Mouse (Mus musculus) left cerebral cortex, adult 2 months (tissue): ENCODE measurements around the gene Utrn. TPM values are rescaled to one million over a fixed set of nuclear protein-coding genes. Genes with fewer than 3 reads are reported as not detected.

Experiments
- DNase-seq, 2 experiments: peaks; one replicate each; pipeline ENCODE4 v3.0.0; 2021 to 2022; ENCODE audit warnings: low spot score in 2 of 2, mixed read lengths in 1 of 2; ENCODE audit errors: extremely low spot score in 1 of 2
- H3K27ac ChIP-seq: fragments of 200-600 bp; 2 replicates; pipeline ENCODE4 v1.8.1; 2022
- H3K4me3 ChIP-seq: fragments of 200-600 bp; 2 replicates; pipeline ENCODE4 v1.8.1; 2022
- CTCF ChIP-seq: fragments of 200-600 bp; IDR thresholded peaks from 2 replicates; pipeline ENCODE4 v1.8.1; 2022; ENCODE audit warnings: antibody characterized with exemption, mild to moderate bottlenecking, moderate library complexity
- intact Hi-C: fragments of 180-260 bp; cut with DNase I; formaldehyde crosslinking; loops from one replicate; pipeline ENCODE4 v1.15.1; 2025
- total RNA-seq, 2 experiments: library from RNA; stranded (reverse); gene quantifications; 2 replicates each; pipeline ENCODE4 v1.2.3; 2021

Gene Utrn
- total RNA-seq, 2 experiments from 2014 or later: 65.4 to 69.3 TPM

DNA sequence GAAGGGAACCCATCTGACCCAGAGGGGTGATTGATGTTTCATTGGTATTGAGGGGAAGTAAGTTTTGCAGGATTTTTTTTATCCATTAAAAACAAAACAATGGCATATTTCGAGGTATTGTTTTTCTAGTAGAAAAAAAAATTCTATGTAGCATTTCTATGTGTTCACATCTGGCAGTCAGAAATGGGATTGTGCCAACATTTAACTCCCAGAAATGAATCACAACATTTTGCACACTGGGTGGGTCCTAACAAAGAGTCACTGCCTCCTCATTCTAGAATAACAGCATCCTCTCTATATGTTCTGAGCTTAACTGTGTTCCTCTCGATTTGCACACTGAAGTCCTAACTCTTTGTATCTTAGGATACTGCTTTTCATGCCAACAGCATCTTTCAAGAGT, 416.5 kb downstream of the Utrn start:
- intact Hi-C loops: no loop called here

DNA sequence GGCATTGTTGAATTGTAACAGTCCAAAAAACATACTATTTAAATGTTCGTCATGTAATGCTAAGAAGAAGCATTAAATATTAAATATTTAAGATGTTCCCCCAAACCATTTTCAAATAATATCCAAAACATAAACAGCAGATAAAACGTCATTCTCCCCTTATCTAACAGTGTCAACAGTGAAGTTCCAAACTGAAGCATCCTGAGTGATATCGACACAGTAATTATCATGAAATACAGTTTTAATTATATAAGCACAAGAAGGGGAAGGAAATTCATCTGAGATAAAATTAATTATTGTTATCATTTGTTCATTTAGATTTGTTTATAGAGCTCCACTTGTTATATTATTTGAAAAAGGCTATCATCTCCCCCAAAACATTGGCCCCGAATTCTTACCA, 425.0 kb downstream of the Utrn start:
- no peak overlapping the region for H3K4me3 ChIP-seq
- DNase-seq: no peak
- H3K27ac ChIP-seq: no peak overlapping the region
- intact Hi-C loops: no loop called here
- TF ChIP-seq CTCF: no peak

More for the DNA sequence above, 416.5 kb downstream of the Utrn start:
- Histone ChIP-seq H3K27ac (no peak overlapping the region), H3K4me3 (no peak overlapping the region)
- DNase-seq: no peak
- TF ChIP-seq CTCF: no peak

DNA sequence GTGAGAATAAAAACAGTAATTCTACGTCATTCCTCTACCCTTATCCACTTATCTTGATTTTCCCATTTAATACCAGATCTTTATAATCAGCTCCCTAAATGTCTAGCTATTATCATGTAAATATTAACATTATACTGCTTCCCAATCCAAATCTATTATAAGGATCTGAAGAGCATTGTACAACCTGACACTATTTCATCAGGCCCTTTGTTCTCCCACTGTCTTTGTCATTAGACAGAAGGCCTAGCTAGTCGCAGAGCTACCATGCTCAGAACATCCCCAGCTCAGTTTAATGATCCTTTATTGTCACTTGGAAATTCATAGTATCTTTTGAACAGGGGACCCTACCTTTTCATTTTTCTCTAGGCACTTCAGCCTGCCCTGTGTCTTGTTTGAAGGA, 436.0 kb downstream of the Utrn start:
- TF ChIP-seq CTCF: no peak
- no peak overlapping the region for H3K4me3 ChIP-seq
- H3K27ac ChIP-seq: no peak overlapping the region
- intact Hi-C loops: no loop called here
- no peak for DNase-seq

DNA sequence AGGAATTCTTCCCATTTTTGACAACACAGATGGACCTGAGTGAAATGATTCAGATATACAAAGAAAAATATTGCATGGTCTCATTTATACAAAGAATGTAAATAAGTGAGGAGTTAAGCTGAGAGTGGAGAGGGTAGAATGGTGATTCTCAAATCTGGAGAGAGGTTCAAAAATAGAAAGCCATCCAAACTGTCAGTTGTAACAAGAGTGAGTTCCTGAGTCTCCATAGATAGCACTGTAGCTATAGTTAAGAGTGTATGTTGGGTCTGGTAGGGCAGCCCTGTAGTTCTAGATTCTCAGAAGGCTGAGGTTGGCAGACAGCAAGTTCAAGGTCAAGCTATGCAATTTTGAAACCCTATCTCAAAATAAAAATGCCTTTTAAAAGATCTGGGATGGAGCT, 438.8 kb downstream of the Utrn start:
- DNase-seq: no peak
- no peak overlapping the region for H3K27ac ChIP-seq
- intact Hi-C loops: no loop called here
- H3K4me3 ChIP-seq: no peak overlapping the region
- TF ChIP-seq CTCF: no peak

DNA sequence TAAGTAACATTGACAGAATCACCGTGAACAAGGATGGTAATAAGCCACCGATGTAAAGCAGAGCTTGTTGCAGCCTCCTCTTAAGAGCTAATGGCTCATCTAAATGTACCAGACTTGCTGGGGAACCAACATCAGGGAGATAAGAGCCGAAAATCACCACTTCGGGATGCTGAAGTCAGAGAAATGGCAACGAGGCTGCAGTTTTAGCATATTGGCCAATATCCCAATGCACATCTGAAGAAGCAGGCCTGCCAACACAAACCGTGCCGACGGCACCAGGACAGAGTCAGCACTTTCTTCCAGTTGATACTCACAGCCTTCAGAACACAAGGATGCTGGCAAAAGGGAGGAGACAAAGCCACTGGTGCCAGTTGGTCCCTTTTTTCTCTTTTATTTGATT, 442.3 kb downstream of the Utrn start:
- intact Hi-C loops: no loop called here
- no peak for DNase-seq
- no peak overlapping the region for H3K27ac ChIP-seq
- H3K4me3 ChIP-seq: no peak overlapping the region
- no peak for TF ChIP-seq CTCF

DNA sequence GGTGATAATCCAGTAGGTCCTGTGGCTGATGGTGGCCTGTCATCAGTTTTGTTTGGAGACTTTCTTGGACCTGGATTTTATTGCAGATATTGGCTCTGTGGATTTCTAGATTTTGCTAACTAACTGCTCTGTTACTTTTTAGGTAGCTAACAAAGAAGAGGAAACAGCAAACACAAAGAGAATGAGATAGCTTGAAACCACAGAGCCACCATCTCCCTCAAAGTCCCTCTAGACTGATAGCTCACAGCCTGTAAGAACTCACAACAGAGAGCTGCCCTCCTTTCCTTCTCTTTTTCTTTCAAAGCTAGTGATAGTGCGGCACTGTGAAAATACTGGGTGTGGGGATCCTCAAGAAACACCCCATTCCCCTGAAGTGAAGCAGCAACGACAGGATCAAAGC, 444.2 kb downstream of the Utrn start:
- intact Hi-C loops: no loop called here
- TF ChIP-seq CTCF: no peak
- no peak for DNase-seq
- H3K4me3 ChIP-seq: no peak overlapping the region
- no peak overlapping the region for H3K27ac ChIP-seq

DNA sequence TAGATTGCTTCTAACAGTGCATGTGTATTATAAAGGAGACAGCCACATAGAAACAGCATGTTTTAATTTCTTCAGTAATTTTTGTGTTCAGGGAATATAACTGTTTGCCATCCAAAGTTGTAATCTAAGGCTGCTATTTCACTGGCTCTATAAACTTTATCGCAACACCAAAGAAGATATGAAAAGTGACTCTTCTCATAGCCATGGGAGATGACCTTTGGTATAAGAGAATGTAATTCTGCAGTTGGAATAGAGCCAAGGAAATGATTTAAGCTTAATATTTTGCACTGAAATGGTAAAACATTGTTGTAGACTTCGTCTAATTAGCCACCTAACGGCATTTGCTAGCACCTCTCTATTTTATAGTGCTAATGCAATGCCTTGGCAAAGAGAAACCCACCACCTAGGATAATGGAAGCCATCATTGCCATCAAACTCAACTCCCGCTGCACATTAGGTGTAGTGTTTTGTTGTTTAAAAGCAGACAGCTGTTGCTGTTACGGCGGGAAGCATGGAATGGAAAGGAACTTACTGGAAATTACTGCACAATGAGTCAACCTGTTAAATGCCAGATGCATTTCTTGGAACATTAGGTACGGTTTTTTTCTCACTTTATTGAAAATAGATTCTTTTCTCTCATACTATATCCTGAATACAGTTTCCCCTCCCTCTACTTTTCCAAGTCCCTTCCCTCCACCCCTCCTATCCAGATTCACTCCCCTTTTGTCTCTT, 445.0 kb downstream of the Utrn start:
- no peak for DNase-seq
- no peak overlapping the region for H3K27ac ChIP-seq
- intact Hi-C loops: no loop called here
- no peak overlapping the region for H3K4me3 ChIP-seq
- no peak for TF ChIP-seq CTCF

DNA sequence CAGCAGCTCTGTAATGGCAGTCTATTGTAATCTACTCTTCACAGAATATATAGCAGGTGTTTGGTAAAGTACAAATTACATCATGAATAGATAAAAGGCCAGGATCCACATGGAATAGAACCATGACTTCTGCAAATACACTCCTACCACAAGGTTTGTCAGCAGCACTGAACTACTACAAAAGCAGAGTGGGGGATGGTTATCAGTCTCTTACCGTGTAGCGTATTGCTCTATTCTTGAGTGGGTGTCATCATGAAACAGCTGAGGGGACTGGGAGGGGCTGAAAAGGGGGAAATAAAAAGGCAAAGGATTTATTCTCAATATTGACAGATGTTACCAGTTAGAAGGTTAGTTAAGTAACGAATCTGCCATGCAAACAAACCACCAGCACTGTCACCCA, 454.2 kb downstream of the Utrn start:
- intact Hi-C loops: no loop called here

DNA sequence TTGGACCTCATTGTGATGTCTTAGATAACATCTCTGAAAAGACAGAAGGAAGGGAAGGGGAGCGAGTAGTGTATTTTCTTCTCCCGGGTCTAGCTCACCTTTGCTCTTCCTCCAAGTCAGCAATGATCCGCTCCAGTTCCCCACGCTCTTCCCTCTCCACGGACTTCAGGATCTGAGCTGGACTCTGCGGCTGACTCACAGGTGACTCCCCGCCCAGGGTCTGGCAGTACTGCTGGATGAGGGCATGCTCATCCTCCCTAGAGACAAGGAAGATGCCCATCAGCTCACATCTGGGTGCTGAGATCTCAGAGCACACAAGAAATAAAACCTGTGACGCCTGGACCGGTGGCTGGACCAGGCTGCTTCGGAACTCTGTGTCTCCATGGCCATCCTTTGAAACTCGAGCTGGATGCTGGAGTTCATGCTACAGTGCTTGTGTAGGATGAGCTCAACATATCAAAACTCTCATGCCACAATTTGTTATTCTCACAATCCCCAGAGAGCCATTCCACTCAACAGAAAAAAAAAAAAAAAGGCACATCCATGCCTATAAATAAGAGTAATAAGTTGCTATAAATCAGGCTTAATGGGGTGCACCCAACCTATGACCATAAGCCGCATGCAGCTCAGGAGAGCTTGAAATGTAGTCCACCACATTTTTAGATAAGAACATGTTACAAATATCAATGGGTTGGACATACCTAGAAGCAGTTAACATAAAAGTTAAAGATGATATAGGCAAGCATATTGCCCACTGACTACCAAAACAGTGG, 462.6 kb downstream of the Utrn start:
- TF ChIP-seq CTCF: no peak
- H3K4me3 ChIP-seq: no peak overlapping the region
- intact Hi-C loops: no loop called here
- no peak for DNase-seq
- H3K27ac ChIP-seq: no peak overlapping the region

More for the DNA sequence above, 454.2 kb downstream of the Utrn start:
- H3K27ac ChIP-seq: no peak overlapping the region
- TF ChIP-seq CTCF: no peak
- no peak overlapping the region for H3K4me3 ChIP-seq
- DNase-seq: no peak

DNA sequence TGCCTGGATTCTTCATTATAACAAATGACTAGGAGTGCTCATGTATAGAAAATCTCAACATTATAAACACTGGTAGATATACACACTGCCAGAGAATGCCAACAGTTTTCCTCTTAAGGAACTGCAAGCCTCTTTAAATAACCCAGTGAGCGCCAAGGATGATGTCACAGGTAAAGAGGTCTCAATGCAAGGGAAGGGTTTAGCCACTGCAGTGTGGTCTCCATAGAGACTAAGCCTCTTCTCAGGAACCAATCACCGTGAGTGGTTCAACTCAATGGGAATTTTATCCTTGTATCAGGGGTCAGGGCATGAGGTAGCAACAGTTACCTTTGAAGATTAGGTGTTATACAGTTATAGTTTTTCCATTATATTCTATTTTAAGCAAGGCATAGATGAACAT, 469.7 kb downstream of the Utrn start:
- no peak overlapping the region for H3K27ac ChIP-seq
- DNase-seq: no peak
- intact Hi-C loops: no loop called here
- no peak overlapping the region for H3K4me3 ChIP-seq
- TF ChIP-seq CTCF: no peak

DNA sequence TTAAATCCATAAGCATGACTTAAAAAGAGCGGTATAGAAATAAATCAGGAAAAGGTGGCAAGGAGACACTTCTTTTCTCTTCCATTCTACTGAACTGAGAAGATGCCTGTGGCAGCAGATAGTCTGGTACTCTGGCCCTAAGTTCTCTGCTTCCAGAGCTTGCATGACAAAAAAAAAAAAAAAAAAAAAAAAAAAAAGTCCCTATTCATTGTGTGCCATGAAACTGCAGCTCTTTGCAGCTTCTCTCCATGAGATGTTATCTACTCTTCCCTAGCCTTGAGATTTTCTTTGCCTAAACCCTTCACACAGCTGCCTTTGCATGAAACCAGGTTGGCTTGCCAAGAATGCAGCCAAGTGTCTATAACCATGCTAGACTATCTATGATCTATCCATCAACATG, 489.0 kb downstream of the Utrn start:
- no peak for DNase-seq
- intact Hi-C loops: no loop called here
- TF ChIP-seq CTCF: no peak
- H3K4me3 ChIP-seq: no peak overlapping the region
- H3K27ac ChIP-seq: no peak overlapping the region

DNA sequence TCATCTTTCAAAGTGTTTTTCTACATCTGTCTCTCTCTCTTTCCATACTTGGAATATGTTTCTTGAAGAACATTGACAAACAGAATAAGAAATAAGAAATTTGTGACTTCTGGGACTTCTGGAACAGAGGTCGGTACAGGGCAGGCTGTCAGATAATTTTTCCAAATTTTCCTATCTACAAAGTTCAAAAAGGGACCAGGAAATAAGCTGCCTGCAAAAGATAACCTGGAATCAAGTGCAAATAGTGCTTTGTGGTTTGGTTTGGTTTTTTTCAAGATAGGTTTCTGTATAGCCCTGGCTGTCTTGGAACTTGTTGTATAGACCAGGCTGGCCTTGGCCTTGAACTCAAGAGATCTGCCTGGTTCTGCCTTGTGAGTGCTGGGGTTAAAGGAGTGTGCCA, 490.0 kb downstream of the Utrn start:
- no peak for DNase-seq
- intact Hi-C loops: no loop called here
- TF ChIP-seq CTCF: no peak

DNA sequence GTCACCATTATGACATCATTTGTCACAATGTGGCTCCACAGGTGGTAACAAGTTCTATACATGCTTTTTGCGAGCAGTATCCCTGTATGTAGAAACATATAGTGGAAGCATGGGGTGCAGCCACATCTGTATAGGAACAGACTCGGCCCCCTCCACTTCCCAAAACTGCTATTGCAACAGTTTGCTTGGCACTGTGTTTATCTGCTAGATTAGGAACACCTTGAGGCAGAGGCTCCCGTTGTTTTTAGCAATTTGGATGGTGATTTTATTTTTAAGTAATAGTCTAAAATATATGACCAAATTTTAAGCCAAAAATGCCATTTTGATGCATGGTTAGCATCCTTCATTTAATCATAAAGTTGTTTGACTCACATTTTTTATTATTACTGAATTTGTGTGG, 491.4 kb downstream of the Utrn start:
- Histone ChIP-seq H3K4me3 (no peak overlapping the region), H3K27ac (no peak overlapping the region)
- no peak for DNase-seq
- intact Hi-C loops: no loop called here
- no peak for TF ChIP-seq CTCF

More for the DNA sequence above, 490.0 kb downstream of the Utrn start:
- no peak overlapping the region for H3K27ac ChIP-seq
- no peak overlapping the region for H3K4me3 ChIP-seq
